Mouse (Mus musculus): ENCODE measurements around the gene Ing3.

GRCm38 (mm10) chr6:21949771-21950448 is 539 bp downstream of the Ing3 start:
- TF ChIP-seq CTCF (conservative IDR thresholded peaks at IDR 0.05; ENCODE audit: insufficient read depth, insufficient read length, low read depth, low read length), result no peak
- TF ChIP-seq POLR2A (IDR thresholded peaks at IDR 0.05; ENCODE audit: low read depth, low read length), result peak; percentile 40
